Mouse (Mus musculus) C2C12 (cell line): Measurements from ENCODE around the gene Pla2g4a.

Experiments
- CEBPB ChIP-seq: IDR thresholded peaks from one replicate; pipeline ENCODE4 v1.6.1; 2011; ENCODE audit warnings: low read depth, mild to moderate bottlenecking, control low read depth, moderate library complexity
- CTCF ChIP-seq: IDR thresholded peaks from one replicate; pipeline ENCODE4 v1.5.1; 2011; ENCODE audit not compliant: control insufficient read depth, insufficient read depth, insufficient read length
- MAX ChIP-seq: IDR thresholded peaks from one replicate; pipeline ENCODE4 v1.6.1; 2011; ENCODE audit warnings: mild to moderate bottlenecking, control low read depth
- MYOG ChIP-seq: IDR thresholded peaks from one replicate; pipeline ENCODE4 v1.6.1; 2011; ENCODE audit not compliant: control insufficient read depth, insufficient read length; ENCODE audit errors: extremely low read depth
- USF1 ChIP-seq: IDR thresholded peaks from one replicate; pipeline ENCODE4 v1.6.1; 2011; ENCODE audit warnings: low read depth, mild to moderate bottlenecking, control low read depth, moderate library complexity

GRCm38 (mm10) chr1:149922219-149922618, 38.9 kb downstream of the Pla2g4a start:
- TF ChIP-seq CTCF (no peak), USF1 (no peak), MAX (no peak), MYOG (no peak), CEBPB (no peak)
